In the genomic region with DNA sequence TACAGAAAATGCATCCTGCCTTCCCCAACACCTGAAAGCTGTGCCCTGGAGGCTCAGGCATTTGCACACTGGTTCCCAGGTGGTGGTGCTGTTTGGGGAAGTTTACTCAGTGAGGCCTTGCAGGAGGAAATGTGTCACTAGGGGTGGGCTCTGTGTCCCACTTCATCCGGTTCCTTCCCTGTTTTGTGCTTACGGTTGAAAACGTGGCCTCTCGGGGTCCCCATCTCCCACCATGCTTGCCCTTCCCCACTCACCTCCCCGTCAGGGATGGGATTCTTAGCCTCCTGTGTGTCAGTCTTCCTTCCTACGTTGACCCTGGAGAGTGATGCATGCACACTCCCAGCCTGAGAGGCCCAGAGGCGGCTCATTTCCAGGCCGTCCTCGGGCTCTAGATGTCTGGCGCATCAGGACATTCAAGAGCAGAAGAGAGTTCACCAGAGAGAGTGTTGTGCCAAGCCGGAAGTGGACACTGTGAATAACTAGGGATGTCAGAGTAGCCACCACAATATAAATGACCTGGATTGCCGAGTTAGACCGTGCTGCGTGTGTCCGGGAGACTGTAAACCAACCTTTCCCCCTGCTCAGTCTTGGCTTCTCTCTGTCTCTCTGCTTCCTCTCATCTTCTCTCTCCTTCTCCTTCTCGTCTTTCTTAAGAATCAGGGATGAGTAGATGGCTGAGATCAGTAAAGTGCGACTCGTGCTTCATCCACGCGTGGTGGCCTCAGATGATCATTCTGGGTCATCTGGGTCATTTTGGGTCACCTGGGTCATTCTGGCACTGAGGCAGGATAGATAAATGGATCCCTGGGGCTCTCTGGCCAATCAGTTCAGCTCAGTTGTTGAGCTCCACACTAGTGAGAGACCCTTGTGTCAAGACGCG, we compare ENCODE assay signal across 8 mouse cellular contexts. TPM values are rescaled to one million over a fixed set of nuclear protein-coding genes. Genes with fewer than 3 reads are reported as not detected.
A peak's percentile ranks its signal among the peaks of the same experiment; 100 is the strongest.
DNase-seq lines count a peak whose midpoint lies in the region; ATAC-seq and TF ChIP-seq lines count a peak whose summit lies in the region.

No protein-coding gene starts in this region.

- H3K9me3 ChIP-seq in hindbrain, embryonic 14.5 days (ENCODE audit: control insufficient read depth, low read length): no peaks in the 10 kb centered on the region
- H3K9me3 ChIP-seq in neural tube, embryonic 14.5 days (ENCODE audit: control insufficient read depth, low read length): no peaks in the 10 kb centered on the region

- no peaks in the 10 kb centered on the region for H3K36me3 ChIP-seq in hindbrain, embryonic 14.5 days (replicated peaks; ENCODE audit: control insufficient read depth, insufficient read depth)
- no peaks in the 10 kb centered on the region for H3K36me3 ChIP-seq in neural tube, embryonic 14.5 days (ENCODE audit: control insufficient read depth, insufficient read depth, low read length)

- peak overlapping the region; percentile 38; the same call in 1 of the 2 replicates for H3K27ac ChIP-seq in bone marrow, adult 2 months (ENCODE audit: control insufficient read depth, insufficient read depth, low read depth, low read length, poor library complexity)
- H3K27ac ChIP-seq in hindbrain, embryonic 14.5 days: no peak overlapping the region
- no peak overlapping the region for H3K27ac ChIP-seq in neural tube, embryonic 14.5 days (ENCODE audit: low read depth, low read length)

- no peaks in the 10 kb centered on the region for H3K27me3 ChIP-seq in hindbrain, embryonic 14.5 days (ENCODE audit: control insufficient read depth, insufficient read depth, low read length)
- no peaks in the 10 kb centered on the region for H3K27me3 ChIP-seq in neural tube, embryonic 14.5 days (ENCODE audit: control insufficient read depth, insufficient read depth, low read length)

- no peak for TF ChIP-seq POLR2A in bone marrow, adult 2 months (IDR thresholded peaks at IDR 0.05; ENCODE audit: borderline replicate concordance, control insufficient read depth, low read depth, low read length)

- intact Hi-C loops in heart, postnatal 36 days (cut with DNase I): no loop called here

- no peak overlapping the region for H3K9ac ChIP-seq in hindbrain, embryonic 14.5 days
- 0 out of 2 replicates have a peak overlapping the region, but pooled peaks have one; percentile 7 for H3K9ac ChIP-seq in neural tube, embryonic 14.5 days (replicated peaks; ENCODE audit: low read depth, low read length)

- peak overlapping the region; percentile 9 for H3K4me3 ChIP-seq in bone marrow, adult 2 months (replicated peaks; ENCODE audit: control insufficient read depth, low read depth, low read length)
- H3K4me3 ChIP-seq in hindbrain, embryonic 14.5 days (replicated peaks; ENCODE audit: low read length): no peak overlapping the region
- H3K4me3 ChIP-seq in neural tube, embryonic 14.5 days (ENCODE audit: low read depth, low read length): no peak overlapping the region

- TF ChIP-seq CTCF in bone marrow, adult 2 months (IDR thresholded peaks at IDR 0.05; ENCODE audit: control insufficient read depth, insufficient read depth, low read length): peak; percentile 26; the same call in 1 of the 2 replicates

- 0 out of 2 replicates have a peak overlapping the region, but pooled peaks have one; percentile 92 for H3K4me2 ChIP-seq in hindbrain, embryonic 14.5 days (replicated peaks)
- H3K4me2 ChIP-seq in neural tube, embryonic 14.5 days (ENCODE audit: low read depth, low read length): peak overlapping the region; percentile 87; the same call in 1 of the 2 replicates

- H3K4me1 ChIP-seq in bone marrow, adult 2 months (ENCODE audit: control insufficient read depth, insufficient read depth, low read length): peaks cover 9% of the 10 kb centered on the region; the same call in 1 of the 2 replicates
- H3K4me1 ChIP-seq in hindbrain, embryonic 14.5 days (replicated peaks; ENCODE audit: control insufficient read depth, insufficient read depth, low read length): peaks cover 50% of the 10 kb centered on the region
- peaks cover 34% of the 10 kb centered on the region for H3K4me1 ChIP-seq in neural tube, embryonic 14.5 days (ENCODE audit: control insufficient read depth, insufficient read depth, low read length)

- 54% methylated on average over 22 of the region's 22 CpGs for WGBS in bone marrow, adult 2 months
- WGBS in hindbrain, embryonic 14.5 days: 65% methylated on average over 22 of the region's 22 CpGs
- 61% methylated on average over 22 of the region's 22 CpGs for WGBS in neural tube, embryonic 14.5 days

- DNase-seq in heart, adult 9 months (ENCODE audit: low spot score in 2 of 2): peak; percentile 55 to 66
- DNase-seq in heart, postnatal 36 days: no peak
- DNase-seq in hindbrain, embryonic 14.5 days (ENCODE audit: low spot score): no peak
- no peak for DNase-seq in frontal cortex, adult 2 months (ENCODE audit: extremely low spot score in 1 of 2, low spot score in 1 of 2)
- no peak for DNase-seq in adrenal gland, adult 18-20 months (ENCODE audit: low spot score in 2 of 2)
- no peak for DNase-seq in yolk sac, embryonic 10.5 days (ENCODE audit: low spot score)

- ATAC-seq in hindbrain, embryonic 14.5 days (ENCODE audit: low FRiP score): no peak
- no peak for ATAC-seq in neural tube, embryonic 14.5 days (ENCODE audit: low read depth)

RNA-seq across cellular contexts. Expression of gene Trak1, which starts 4.0 kb away (rescaled TPM):
- total RNA-seq in heart, postnatal 36 days (2021): 100 to 1,000 TPM; 305 to 315 TPM
- 14.1 and 29.4 TPM in 2 replicates for polyA plus RNA-seq in bone marrow, adult 2 months (2011; ENCODE audit: insufficient read depth, insufficient read length, low replicate concordance, missing spikeins)
- 63.0 and 65.9 TPM in 2 replicates for polyA plus RNA-seq in hindbrain, embryonic 14.5 days (2014; fragmentation: Nextera tagmentation; extraction: Ambion mirVana)
- polyA plus RNA-seq in neural tube, embryonic 14.5 days (2014; fragmentation: Nextera tagmentation; extraction: Ambion mirVana): 58.6 and 60.0 TPM in 2 replicates
- 136 and 139 TPM in 2 replicates for polyA plus RNA-seq in frontal cortex, adult 2 months (2012; rRNA removed)
- total RNA-seq in adrenal gland, adult 18-20 months (2021): 10 to 100 TPM; 75.7 to 96.6 TPM

RNA-seq across cellular contexts. Expression of gene Ulk4, which starts 24.3 kb away (rescaled TPM):
- under 1 TPM; 0.17 to 0.46 TPM for total RNA-seq in heart, postnatal 36 days (2021)
- polyA plus RNA-seq in bone marrow, adult 2 months (2011; ENCODE audit: insufficient read depth, insufficient read length, low replicate concordance, missing spikeins): not detected in 2 replicates
- 50.0 and 65.6 TPM in 2 replicates for polyA plus RNA-seq in hindbrain, embryonic 14.5 days (2014; fragmentation: Nextera tagmentation; extraction: Ambion mirVana)
- 65.5 and 86.7 TPM in 2 replicates for polyA plus RNA-seq in neural tube, embryonic 14.5 days (2014; fragmentation: Nextera tagmentation; extraction: Ambion mirVana)
- 5.9 and 6.2 TPM in 2 replicates for polyA plus RNA-seq in frontal cortex, adult 2 months (2012; rRNA removed)
- 1 to 10 TPM; 1.2 to 2.2 TPM for total RNA-seq in adrenal gland, adult 18-20 months (2021)

Comparison
In these comparisons a context has a peak if more than half of its experiments do, and no peak if none do; other contexts are left out.
1. DNase-seq: peak in heart, adult 9 months (2 of 2); none in heart, postnatal 36 days (0 of 2), hindbrain, embryonic 14.5 days (single experiment), frontal cortex, adult 2 months (0 of 2), adrenal gland, adult 18-20 months (0 of 2) and yolk sac, embryonic 10.5 days (single experiment).